Mouse (Mus musculus) heart, embryonic 16.5 days (tissue): ENCODE measurements around the gene Ppil2. TPM values are rescaled to one million over a fixed set of nuclear protein-coding genes. Genes with fewer than 3 reads are reported as not detected.

ENCODE experiments used
- ATAC-seq: fragments of 200-750 bp; cut with Nextera tagmentation; replicated peaks from 2 replicates; pipeline ENCODE4 v1.8.0; 2017; ENCODE audit warnings: moderate number of reproducible peaks; ENCODE audit not compliant: insufficient read depth, low FRiP score; ENCODE audit errors: extremely low read depth
- H3K27ac ChIP-seq: fragments of 300-500 bp; sonication (generic); 2 replicates; pipeline ENCODE4 v1.5.1; 2014; ENCODE audit warnings: mild to moderate bottlenecking, low read length, control low read depth, moderate library complexity
- H3K27me3 ChIP-seq: fragments of 300-500 bp; sonication (generic); 2 replicates; pipeline ENCODE4 v1.6.1; 2014; ENCODE audit warnings: low read length, mixed read lengths; ENCODE audit not compliant: control insufficient read depth, insufficient read depth
- H3K36me3 ChIP-seq: fragments of 300-500 bp; sonication (generic); 2 replicates; pipeline ENCODE4 v1.6.1; 2014; ENCODE audit not compliant: control insufficient read depth, insufficient read depth
- H3K4me1 ChIP-seq: fragments of 300-500 bp; sonication (generic); 2 replicates; pipeline ENCODE4 v1.6.1; 2014; ENCODE audit warnings: low read length, mixed read lengths; ENCODE audit not compliant: control insufficient read depth, insufficient read depth
- H3K4me2 ChIP-seq: fragments of 300-500 bp; sonication (generic); 2 replicates; pipeline ENCODE4 v1.6.1; 2014; ENCODE audit warnings: low read depth, mild to moderate bottlenecking, control low read depth, low read length
- H3K4me3 ChIP-seq: fragments of 300-500 bp; sonication (generic); 2 replicates; pipeline ENCODE4 v1.5.1; 2014; ENCODE audit warnings: mild to moderate bottlenecking, control low read depth, low read length
- H3K9ac ChIP-seq: fragments of 300-500 bp; sonication (generic); 2 replicates; pipeline ENCODE4 v1.6.1; 2014; ENCODE audit warnings: low read length, control low read depth
- H3K9me3 ChIP-seq: fragments of 300-500 bp; sonication (generic); replicated peaks from 2 replicates; pipeline ENCODE4 v1.6.1; 2016; ENCODE audit warnings: low read length; ENCODE audit not compliant: control insufficient read depth
- WGBS: fragments of 180-500 bp; shearing (Covaris S2); extraction: QIAGEN DNeasy Blood & Tissue Kit; methylation state at CpG from one replicate; pipeline ENCODE4 v1.1.7; 2014; 5-methylcytosine and 5-hydroxymethylcytosine counted together
- polyA plus RNA-seq: library from polyadenylated mRNA; unstranded; fragments of >200 nt; fragmentation: Nextera tagmentation; extraction: Ambion mirVana; gene quantifications from 2 replicates; pipeline ENCODE4 v1.2.1, GENCODE M21; 2015

Gene Ppil2
- polyA plus RNA-seq, 1 experiment from 2014 or later = 111 TPM

DNA sequence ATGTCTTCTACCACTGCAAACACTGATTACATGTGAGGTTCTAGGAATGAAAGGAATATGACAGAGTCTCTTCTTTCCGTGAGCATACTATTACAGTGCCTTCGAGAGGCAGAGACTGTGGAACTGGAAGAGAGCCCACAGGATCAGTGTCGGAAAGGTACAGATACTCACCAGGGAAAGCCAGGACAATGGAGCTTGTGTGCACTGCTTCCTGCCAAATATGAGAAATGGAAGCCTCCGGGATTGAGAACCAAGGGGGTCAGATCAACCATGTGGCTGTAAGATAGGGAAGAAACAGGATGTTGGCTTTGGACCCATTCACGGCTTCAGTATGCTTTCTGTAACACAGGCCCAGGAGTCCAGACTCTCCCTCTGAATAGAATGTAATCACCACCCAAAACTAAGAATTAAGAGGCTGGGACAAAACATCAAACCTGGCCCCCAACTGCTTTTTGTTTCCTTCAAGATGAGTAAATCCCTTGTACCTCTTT, 6.3 kb upstream of the Ppil2 start:
- Histone ChIP-seq H3K4me1 (no peaks in the 10 kb centered on the region), H3K27ac (peak overlapping the region; percentile 47), H3K4me3 (no peak overlapping the region), H3K27me3 (no peaks in the 10 kb centered on the region), H3K9ac (no peak overlapping the region), H3K36me3 (peaks cover 6% of the 10 kb centered on the region), H3K4me2 (no peak overlapping the region), H3K9me3 (no peaks in the 10 kb centered on the region)
- WGBS = 75% methylated on average over 5 of the region's 5 CpGs
- ATAC-seq = peak; percentile 62; the same call in 1 of the 2 replicates

DNA sequence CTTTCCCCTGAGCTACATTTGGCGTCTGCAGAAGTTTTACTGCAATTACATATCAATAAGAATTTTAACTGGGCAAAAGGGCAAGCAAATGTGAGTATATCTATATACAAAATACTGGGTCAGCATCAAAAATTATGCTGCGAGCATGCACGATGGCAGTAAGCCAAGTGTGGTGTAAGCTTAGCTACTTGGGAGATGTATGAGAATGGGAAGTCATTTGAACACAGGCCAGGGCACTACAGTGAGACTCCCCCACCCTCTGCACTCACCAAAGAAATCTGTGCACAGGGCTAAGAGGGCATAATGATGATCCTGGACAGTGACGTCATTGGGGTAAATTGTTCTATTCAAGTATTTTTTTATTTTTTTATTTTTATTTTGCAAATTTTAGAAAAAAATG, 6.5 kb downstream of the Ppil2 start:
- Histone ChIP-seq H3K36me3 (peaks cover 28% of the 10 kb centered on the region), H3K27me3 (no peaks in the 10 kb centered on the region), H3K9ac (no peak overlapping the region), H3K4me3 (no peak overlapping the region), H3K9me3 (no peaks in the 10 kb centered on the region), H3K4me1 (peaks cover 2% of the 10 kb centered on the region), H3K27ac (no peak overlapping the region), H3K4me2 (no peak overlapping the region)
- no peak for ATAC-seq
- 71% methylated on average over 4 of the region's 4 CpGs for WGBS

DNA sequence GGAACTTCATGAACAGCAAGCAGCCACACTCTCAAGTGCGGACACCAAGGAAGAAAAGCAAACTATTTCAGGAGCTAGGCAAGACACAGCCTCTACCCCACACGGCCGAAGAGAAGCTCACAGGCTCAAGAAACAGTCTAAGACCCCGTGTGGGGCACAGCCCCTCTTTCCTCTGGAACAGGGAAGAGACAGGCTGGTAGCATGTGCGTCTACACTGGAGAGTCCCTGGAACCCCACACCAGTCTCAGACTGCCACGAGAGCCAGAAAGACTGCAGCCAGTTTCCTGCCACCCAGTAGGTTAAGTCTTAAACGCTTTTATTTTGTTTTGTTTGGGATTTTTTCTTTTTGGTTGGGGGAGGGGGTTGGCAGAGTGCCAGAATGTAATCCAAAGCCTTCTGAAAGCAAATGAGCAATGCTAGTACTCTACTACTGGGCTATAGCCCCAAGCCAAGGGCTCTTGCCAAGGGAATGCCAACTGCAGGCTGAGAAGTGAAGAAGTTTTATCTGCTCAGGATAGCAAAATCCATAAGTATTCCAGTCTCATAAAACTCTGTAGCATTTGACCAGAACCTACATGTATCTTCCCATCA, 8.3 kb downstream of the Ppil2 start:
- WGBS = 66% methylated on average over 7 of the region's 7 CpGs
- no peak overlapping the region for H3K27ac ChIP-seq
- no peaks in the 10 kb centered on the region for H3K27me3 ChIP-seq
- H3K9me3 ChIP-seq = no peaks in the 10 kb centered on the region
- no peak overlapping the region for H3K4me2 ChIP-seq
- peaks cover 27% of the 10 kb centered on the region for H3K36me3 ChIP-seq
- ATAC-seq = no peak
- H3K4me3 ChIP-seq = no peak overlapping the region
- H3K4me1 ChIP-seq = no peaks in the 10 kb centered on the region
- H3K9ac ChIP-seq = no peak overlapping the region

DNA sequence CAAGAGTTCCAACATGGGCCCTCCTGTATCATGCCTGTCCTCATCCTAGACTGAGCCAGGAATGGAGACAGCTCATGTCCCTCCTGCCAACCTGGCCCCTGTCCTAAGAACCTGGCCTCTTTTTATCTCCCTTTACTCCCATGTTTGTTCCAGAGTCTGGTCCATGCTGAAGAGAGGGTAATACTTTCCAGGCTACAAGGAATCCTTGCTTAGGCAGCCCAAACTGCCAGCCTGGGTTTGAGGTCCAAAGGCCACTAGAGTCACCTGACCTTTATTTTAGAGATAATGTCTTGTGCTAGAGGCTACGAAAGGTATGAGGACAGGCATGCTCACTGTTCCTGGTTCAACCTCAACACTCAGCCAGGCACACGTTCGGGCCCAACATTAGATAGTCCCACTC, 14.1 kb downstream of the Ppil2 start:
- H3K4me3 ChIP-seq = no peak overlapping the region
- H3K4me1 ChIP-seq = no peaks in the 10 kb centered on the region
- H3K4me2 ChIP-seq = no peak overlapping the region
- H3K9ac ChIP-seq = no peak overlapping the region
- no peak for ATAC-seq
- WGBS = 83% methylated on average over 3 of the region's 3 CpGs
- no peak overlapping the region for H3K27ac ChIP-seq
- no peaks in the 10 kb centered on the region for H3K9me3 ChIP-seq
- no peaks in the 10 kb centered on the region for H3K27me3 ChIP-seq
- peaks cover 51% of the 10 kb centered on the region for H3K36me3 ChIP-seq

DNA sequence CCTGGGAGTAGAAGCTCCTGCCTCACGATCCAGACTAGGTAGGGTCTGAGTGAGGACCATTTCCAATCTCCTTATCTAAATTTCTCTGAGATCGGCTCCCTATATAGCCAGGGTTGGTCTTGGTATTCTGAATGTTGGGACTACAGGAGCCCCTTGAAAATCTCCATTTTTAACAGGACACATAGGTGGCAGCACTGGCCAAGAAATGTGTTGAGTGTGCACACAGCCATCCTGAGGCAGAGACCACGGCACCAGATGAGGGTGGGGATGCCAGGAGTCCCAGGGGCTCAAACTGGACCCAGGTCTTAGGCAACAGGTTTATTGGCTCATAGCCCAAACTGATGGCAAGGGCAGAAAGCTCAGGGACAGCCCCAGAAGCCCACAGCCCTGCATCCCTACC, 22.7 kb downstream of the Ppil2 start:
- Histone ChIP-seq H3K4me1 (peaks cover 5% of the 10 kb centered on the region), H3K27me3 (no peaks in the 10 kb centered on the region), H3K4me3 (no peak overlapping the region), H3K4me2 (no peak overlapping the region), H3K36me3 (peaks cover 73% of the 10 kb centered on the region), H3K27ac (no peak overlapping the region), H3K9ac (no peak overlapping the region), H3K9me3 (no peaks in the 10 kb centered on the region)
- 70% methylated on average over 3 of the region's 3 CpGs for WGBS
- ATAC-seq = no peak

DNA sequence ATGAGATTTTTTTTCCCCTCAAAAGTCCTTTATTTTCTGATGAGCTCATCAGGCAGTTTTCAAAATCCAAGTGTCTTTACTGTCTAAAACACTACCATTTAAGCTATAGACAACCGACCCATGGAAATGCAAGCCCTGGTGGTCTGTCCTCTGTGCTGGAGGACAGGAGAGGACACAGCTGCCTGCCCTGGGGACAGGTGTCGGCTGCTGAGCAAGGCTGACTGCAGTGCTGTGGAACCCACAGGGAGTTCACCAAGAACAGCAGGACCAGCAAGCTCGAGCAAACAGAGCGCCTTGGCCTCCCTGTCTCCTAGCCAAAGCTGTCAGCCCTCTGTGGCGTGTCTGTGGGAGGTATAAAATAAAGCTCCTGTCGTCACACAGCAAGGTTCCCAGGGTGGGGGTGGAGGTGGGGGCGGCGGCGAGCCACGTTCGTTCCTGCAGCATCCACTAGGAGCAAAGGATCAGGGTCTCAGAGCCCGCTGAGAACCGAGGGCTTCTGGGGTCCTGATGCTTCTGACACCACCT, 24.3 kb downstream of the Ppil2 start:
- Histone ChIP-seq H3K4me2 (no peak overlapping the region), H3K9me3 (no peaks in the 10 kb centered on the region), H3K36me3 (peaks cover 68% of the 10 kb centered on the region), H3K4me1 (peaks cover 5% of the 10 kb centered on the region), H3K27ac (no peak overlapping the region), H3K9ac (no peak overlapping the region), H3K4me3 (no peak overlapping the region), H3K27me3 (no peaks in the 10 kb centered on the region)
- WGBS = 71% methylated on average over 13 of the region's 13 CpGs
- ATAC-seq = no peak

DNA sequence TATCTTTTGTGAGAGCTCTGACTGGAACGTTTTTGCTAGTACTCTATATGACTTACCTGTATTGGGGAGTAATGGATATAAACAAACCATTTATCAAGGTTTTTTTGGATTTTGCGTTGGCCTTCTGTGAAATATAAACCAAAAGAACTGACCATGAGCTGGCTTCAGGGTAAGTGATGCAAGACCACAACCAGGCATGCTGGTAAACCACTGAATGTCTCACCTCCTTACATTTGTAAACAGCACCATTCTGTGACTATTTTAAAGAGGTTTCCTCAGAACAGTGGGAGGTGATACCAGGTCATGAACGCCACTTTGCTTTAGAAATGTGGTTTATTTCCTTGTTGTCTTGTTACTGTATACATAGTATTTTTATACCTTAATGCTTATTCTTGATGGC, 24.8 kb downstream of the Ppil2 start:
- 66% methylated on average over 3 of the region's 3 CpGs for WGBS
- Histone ChIP-seq H3K27me3 (no peaks in the 10 kb centered on the region), H3K9ac (no peak overlapping the region), H3K4me1 (peaks cover 5% of the 10 kb centered on the region), H3K36me3 (peaks cover 63% of the 10 kb centered on the region), H3K4me3 (no peak overlapping the region), H3K9me3 (no peaks in the 10 kb centered on the region), H3K4me2 (no peak overlapping the region), H3K27ac (no peak overlapping the region)
- ATAC-seq = no peak

DNA sequence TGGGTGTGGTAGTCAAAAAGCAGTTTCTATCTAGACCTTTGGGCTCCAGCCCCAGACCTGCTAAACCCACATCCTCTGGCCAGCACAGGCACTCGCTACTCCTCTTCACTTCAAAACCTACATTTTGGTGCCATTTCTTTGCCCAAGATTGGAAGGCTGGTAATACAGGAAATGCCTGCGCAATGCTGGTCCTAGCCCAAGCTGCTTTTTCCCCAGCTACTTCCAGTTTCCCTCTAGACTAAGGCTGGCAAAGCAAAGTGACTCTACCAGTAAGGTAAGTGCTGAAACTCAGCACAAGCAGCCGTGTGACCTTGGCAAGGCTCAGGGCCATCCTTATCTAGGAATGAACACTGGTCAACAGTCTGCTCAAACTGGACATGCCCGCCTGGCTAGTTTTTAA, 25.4 kb downstream of the Ppil2 start:
- Histone ChIP-seq H3K4me1 (peaks cover 5% of the 10 kb centered on the region), H3K27ac (peak overlapping the region; percentile 8; the same call in 1 of the 2 replicates), H3K9ac (no peak overlapping the region), H3K27me3 (no peaks in the 10 kb centered on the region), H3K9me3 (no peaks in the 10 kb centered on the region), H3K4me2 (no peak overlapping the region), H3K36me3 (peaks cover 58% of the 10 kb centered on the region), H3K4me3 (no peak overlapping the region)
- ATAC-seq = no peak
- 60% methylated on average over 4 of the region's 4 CpGs for WGBS

DNA sequence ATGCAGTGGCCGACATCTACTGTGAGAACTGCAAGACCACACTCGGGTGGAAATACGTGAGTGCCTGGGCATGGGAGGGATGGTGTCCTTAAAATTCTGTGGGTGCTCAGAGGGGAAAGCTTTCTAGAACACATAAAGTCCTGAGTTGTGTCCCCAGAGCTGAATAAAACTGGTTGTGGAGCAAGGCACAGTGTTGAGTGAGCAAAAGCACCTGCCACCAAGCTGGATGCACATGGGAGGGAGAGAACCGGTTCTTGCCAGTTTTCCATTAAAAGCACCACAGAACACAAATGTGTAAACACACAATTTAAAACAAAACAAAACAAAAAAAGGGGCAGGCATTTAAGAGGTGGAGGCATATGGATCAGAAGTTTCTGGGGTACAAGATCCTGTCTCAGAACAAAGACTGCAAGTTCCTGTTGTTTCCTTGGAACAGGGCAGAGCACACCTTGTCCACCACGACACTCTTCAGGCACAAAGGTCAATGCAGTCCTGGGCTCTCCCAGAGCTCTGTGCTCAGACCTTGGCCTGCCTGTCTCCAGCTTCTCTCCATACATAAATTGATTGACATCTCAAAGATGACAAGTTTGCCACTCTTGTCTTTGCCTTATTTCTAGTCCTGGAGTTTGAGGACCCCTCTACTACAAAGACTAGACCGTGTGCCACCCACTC, 28.8 kb downstream of the Ppil2 start:
- 73% methylated on average over 6 of the region's 6 CpGs for WGBS
- no peaks in the 10 kb centered on the region for H3K9me3 ChIP-seq
- H3K27ac ChIP-seq = no peak overlapping the region
- no peak for ATAC-seq
- H3K4me3 ChIP-seq = no peak overlapping the region
- no peak overlapping the region for H3K9ac ChIP-seq
- no peak overlapping the region for H3K4me2 ChIP-seq
- H3K27me3 ChIP-seq = no peaks in the 10 kb centered on the region
- H3K36me3 ChIP-seq = peaks cover 26% of the 10 kb centered on the region
- peaks cover 10% of the 10 kb centered on the region for H3K4me1 ChIP-seq
